Mouse (Mus musculus) right cerebral cortex, postnatal 10 days (tissue): Measurements from ENCODE around the gene Gigyf1.
A peak's percentile ranks its signal among the peaks of the same experiment; 100 is the strongest.

ENCODE experiments used
- DNase-seq, 2 experiments: peaks; one replicate each; pipeline ENCODE4 v3.0.0; 2021; ENCODE audit warnings: low spot score in 2 of 2

The Gigyf1 gene

GRCm38 (mm10) chr5:137513951-137514721 lies 4.2 kb upstream of the Gigyf1 start:
- no peak for DNase-seq

- DNase-seq, result peak in 1 of 2 experiments; percentile 16
Measured at GRCm38 (mm10) chr5:137514811-137515210, 3.5 kb upstream of the Gigyf1 start.

GRCm38 (mm10) chr5:137519691-137520550 lies 1.6 kb downstream of the Gigyf1 start:
- DNase-seq, result peak in 1 of 2 experiments; percentile 25

- no peak for DNase-seq
Measured at GRCm38 (mm10) chr5:137521861-137522260, 3.5 kb downstream of the Gigyf1 start.

GRCm38 (mm10) chr5:137522711-137523110 lies 4.4 kb downstream of the Gigyf1 start:
- peak in 1 of 2 experiments; percentile 26 for DNase-seq

- DNase-seq, result peak in 1 of 2 experiments; percentile 25
Measured at GRCm38 (mm10) chr5:137523396-137524250, 5.3 kb downstream of the Gigyf1 start.

- DNase-seq, result peak in 1 of 2 experiments; percentile 40
Measured at GRCm38 (mm10) chr5:137524251-137524515, 5.8 kb downstream of the Gigyf1 start.

- DNase-seq, result peak in 1 of 2 experiments; percentile 27
Measured at GRCm38 (mm10) chr5:137524671-137525070, 6.3 kb downstream of the Gigyf1 start.

GRCm38 (mm10) chr5:137525511-137525910 lies 7.2 kb downstream of the Gigyf1 start:
- DNase-seq, result peak in 1 of 2 experiments; percentile 25

- peak; percentile 59 to 72 for DNase-seq
Measured at GRCm38 (mm10) chr5:137526192-137526936, 8.0 kb downstream of the Gigyf1 start.

- DNase-seq, result peak in 1 of 2 experiments; percentile 27
Measured at GRCm38 (mm10) chr5:137527413-137527812, 9.1 kb downstream of the Gigyf1 start.

GRCm38 (mm10) chr5:137528247-137528968 lies 10.1 kb downstream of the Gigyf1 start:
- DNase-seq, result no peak

- peak in 1 of 2 experiments; percentile 58 for DNase-seq
Measured at GRCm38 (mm10) chr5:137529221-137529995, 11.1 kb downstream of the Gigyf1 start.

GRCm38 (mm10) chr5:137530075-137530474 lies 11.7 kb downstream of the Gigyf1 start:
- no peak for DNase-seq

GRCm38 (mm10) chr5:137530588-137531413 lies 12.5 kb downstream of the Gigyf1 start:
- peak; percentile 93 to 96 for DNase-seq

GRCm38 (mm10) chr5:137531414-137532130 lies 13.2 kb downstream of the Gigyf1 start:
- DNase-seq, result peak; percentile 76 to 80

- DNase-seq, result peak in 1 of 2 experiments; percentile 50
Measured at GRCm38 (mm10) chr5:137532131-137532807, 13.9 kb downstream of the Gigyf1 start.

GRCm38 (mm10) chr5:137532808-137533116 lies 14.4 kb downstream of the Gigyf1 start:
- no peak for DNase-seq
